Mouse (Mus musculus) heart, embryonic 11.5 days (tissue): ENCODE measurements at regions not wholly inside any gene's neighbourhood (a gene's known extent, or its start where the extent isn't known, plus 50 kb on each side); places are given as distances from the start of the nearest gene placed in this dataset. TPM values are rescaled to one million over a fixed set of nuclear protein-coding genes. Genes with fewer than 3 reads are reported as not detected.

Experiments used
- microRNA counts: library from miRNA; unstranded; fragments of <30 nt; microRNA quantifications from one replicate; lab custom pipeline; 2015
- microRNA-seq: library from miRNA; unstranded; fragments of <30 nt; microRNA quantifications from one replicate; pipeline ENCODE4, GENCODE M21; 2016; ENCODE audit warnings: borderline number of aligned reads

MicroRNA genes in the stretch of these regions (microRNA counts, 519-probe panel; counts per million panel counts)
- 3,351 counts per million, percentile 16 among the panel's probes with 10 or more counts for microRNA mmu-miR-135a (lab: Ali Mortazavi, UCI)

Small RNA genes lying in the stretch of these regions (microRNA-seq; reads per million reads assigned to microRNA genes)
- gene Gm22582 (not detected), gene Mir1251 (5.4 reads per million, percentile 40 among the genes with 10 or more reads in this experiment), gene Mir135a-2 (2.5 reads per million, percentile 29 among the genes with 10 or more reads in this experiment)
